Mouse (Mus musculus): ENCODE data around the gene Bmi1.

DNA sequence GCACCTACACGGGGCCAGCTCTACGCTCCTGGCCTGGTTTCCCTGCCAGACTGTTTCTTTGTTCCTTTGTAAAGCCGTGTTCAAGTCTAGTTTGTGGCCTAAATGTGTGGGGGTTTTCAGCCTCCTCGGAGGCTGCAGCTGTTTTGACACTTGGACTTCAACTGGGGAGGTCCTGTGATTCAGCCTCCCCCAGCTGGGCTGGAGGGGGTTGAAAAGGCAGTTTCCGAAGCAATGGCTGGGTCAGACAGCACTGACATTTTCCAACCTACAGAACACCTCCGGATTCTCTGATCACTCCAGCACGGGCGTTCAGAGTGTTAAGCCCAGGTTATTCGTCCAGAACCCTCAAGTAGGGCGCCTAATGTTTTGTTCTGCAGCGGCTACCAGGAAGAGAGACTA, 4.1 kb upstream of the Bmi1 start:
- no peak for TF ChIP-seq CTCF (conservative IDR thresholded peaks at IDR 0.05; ENCODE audit: insufficient read depth, insufficient read length, low read depth, low read length)
- TF ChIP-seq POLR2A (IDR thresholded peaks at IDR 0.05; ENCODE audit: low read depth, low read length) = no peak
